Mouse (Mus musculus) bone marrow, adult 2 months (tissue): ENCODE results near the gene Zfp36.

ENCODE experiments used
- CTCF ChIP-seq: fragments of 200-500 bp; IDR thresholded peaks from 2 replicates; pipeline ENCODE4 v1.5.1; 2011; ENCODE audit warnings: low read length, control low read depth; ENCODE audit not compliant: control insufficient read depth, insufficient read depth
- POLR2A ChIP-seq: fragments of 200-500 bp; IDR thresholded peaks from 2 replicates; pipeline ENCODE4 v1.6.1; 2011; ENCODE audit warnings: low read depth, mild to moderate bottlenecking, control low read depth, low read length, borderline replicate concordance; ENCODE audit not compliant: control insufficient read depth

DNA sequence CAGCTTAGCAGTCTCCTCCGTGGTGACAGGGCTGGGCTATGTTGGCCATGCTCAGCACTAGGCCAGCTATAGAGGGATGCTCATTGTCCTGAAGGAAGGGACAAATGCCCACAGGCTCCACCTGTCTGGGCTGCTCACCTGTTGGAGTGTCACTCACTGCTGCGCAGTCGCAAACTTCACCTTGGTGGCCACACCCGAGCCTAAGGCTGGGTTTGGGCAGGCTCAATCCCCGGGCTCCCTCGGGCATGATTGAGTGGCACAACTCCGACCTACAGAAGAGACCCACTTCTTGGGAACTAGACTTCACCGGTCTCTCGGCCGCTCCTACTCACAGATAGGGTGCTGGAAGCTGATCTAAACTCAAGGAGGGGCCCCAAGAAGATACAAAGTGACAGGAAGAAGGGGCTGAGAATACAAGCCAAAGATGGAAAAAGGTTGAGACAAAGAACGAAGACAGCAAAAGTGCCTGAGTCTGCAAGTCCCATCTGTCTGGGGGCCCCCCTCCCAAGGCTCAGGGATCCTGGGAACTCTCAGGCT, 9.0 kb downstream of the Zfp36 start:
- TF ChIP-seq CTCF = no peak
- no peak for TF ChIP-seq POLR2A
